Mouse (Mus musculus) midbrain, embryonic 13.5 days (tissue): Measurements from ENCODE around the gene 9530068E07Rik. TPM values are rescaled to one million over a fixed set of nuclear protein-coding genes. Genes with fewer than 3 reads are reported as not detected.

Experiments used
- ATAC-seq: fragments of 200-750 bp; cut with Nextera tagmentation; 2 replicates; pipeline ENCODE4 v1.8.0; 2017; ENCODE audit warnings: mild to moderate bottlenecking, moderate TSS enrichment, moderate library complexity
- H3K27ac ChIP-seq: fragments of 300-500 bp; sonication (generic); 2 replicates; pipeline ENCODE4 v1.5.1; 2015; ENCODE audit warnings: inconsistent platforms, mild to moderate bottlenecking, moderate library complexity
- H3K27me3 ChIP-seq: fragments of 300-500 bp; sonication (generic); 2 replicates; pipeline ENCODE4 v1.6.1; 2015; ENCODE audit warnings: mild to moderate bottlenecking, inconsistent platforms
- H3K36me3 ChIP-seq: fragments of 300-500 bp; sonication (generic); 2 replicates; pipeline ENCODE4 v1.6.1; 2015; ENCODE audit warnings: mild to moderate bottlenecking, inconsistent platforms
- H3K4me1 ChIP-seq: fragments of 300-500 bp; sonication (generic); replicated peaks from 2 replicates; pipeline ENCODE4 v1.6.1; 2015; ENCODE audit warnings: inconsistent platforms
- H3K4me2 ChIP-seq: fragments of 300-500 bp; sonication (generic); replicated peaks from 2 replicates; pipeline ENCODE4 v1.6.1; 2015; ENCODE audit warnings: moderate library complexity, mild to moderate bottlenecking, inconsistent platforms
- H3K4me3 ChIP-seq: fragments of 300-500 bp; sonication (generic); replicated peaks from 2 replicates; pipeline ENCODE4 v1.5.1; 2015; ENCODE audit warnings: mild to moderate bottlenecking, inconsistent platforms
- H3K9ac ChIP-seq: fragments of 300-500 bp; sonication (generic); replicated peaks from 2 replicates; pipeline ENCODE4 v1.6.1; 2015; ENCODE audit warnings: mild to moderate bottlenecking, inconsistent platforms
- H3K9me3 ChIP-seq: fragments of 300-500 bp; sonication (generic); 2 replicates; pipeline ENCODE4 v1.6.1; 2016; ENCODE audit warnings: mild to moderate bottlenecking, inconsistent platforms
- WGBS: fragments of 180-500 bp; shearing (Covaris S2); methylation state at CpG from one replicate; pipeline ENCODE4 v1.1.7; 2015; 5-methylcytosine and 5-hydroxymethylcytosine counted together
- polyA plus RNA-seq: library from polyadenylated mRNA; unstranded; fragments of >200 nt; fragmentation: Nextera tagmentation; extraction: Ambion mirVana; gene quantifications from 2 replicates; pipeline ENCODE4 v1.2.1, GENCODE M21; 2015

9530068E07Rik gene
- polyA plus RNA-seq, 1 experiment from 2014 or later: 131 TPM

DNA sequence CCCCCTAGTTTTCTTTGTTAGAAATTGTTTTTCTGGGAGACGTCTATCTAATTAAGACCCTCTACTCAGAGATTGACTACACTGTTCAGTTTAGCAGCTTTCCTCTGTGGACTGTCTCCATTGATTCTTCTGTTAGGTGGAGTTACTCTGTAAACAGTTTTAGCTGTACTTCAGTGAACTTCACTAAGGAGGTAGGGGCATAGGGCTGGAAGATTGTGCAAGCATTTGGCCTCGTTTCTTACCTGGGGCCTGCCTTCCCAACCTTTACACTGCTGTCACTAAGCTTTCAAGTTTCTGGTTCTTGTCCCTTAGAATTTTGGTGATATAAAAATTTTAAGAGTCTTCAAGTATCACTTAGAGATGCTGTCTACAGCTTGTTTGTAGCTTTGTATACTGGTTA, 5.2 kb downstream of the 9530068E07Rik start:
- Histone ChIP-seq H3K27ac (no peak overlapping the region), H3K4me2 (no peak overlapping the region), H3K9me3 (no peaks in the 10 kb centered on the region), H3K9ac (no peak overlapping the region), H3K4me3 (no peak overlapping the region), H3K27me3 (no peaks in the 10 kb centered on the region), H3K4me1 (peaks cover 30% of the 10 kb centered on the region), H3K36me3 (peaks cover 42% of the 10 kb centered on the region)
- ATAC-seq: no peak
- WGBS: 82% methylated on average over 2 of the region's 2 CpGs

DNA sequence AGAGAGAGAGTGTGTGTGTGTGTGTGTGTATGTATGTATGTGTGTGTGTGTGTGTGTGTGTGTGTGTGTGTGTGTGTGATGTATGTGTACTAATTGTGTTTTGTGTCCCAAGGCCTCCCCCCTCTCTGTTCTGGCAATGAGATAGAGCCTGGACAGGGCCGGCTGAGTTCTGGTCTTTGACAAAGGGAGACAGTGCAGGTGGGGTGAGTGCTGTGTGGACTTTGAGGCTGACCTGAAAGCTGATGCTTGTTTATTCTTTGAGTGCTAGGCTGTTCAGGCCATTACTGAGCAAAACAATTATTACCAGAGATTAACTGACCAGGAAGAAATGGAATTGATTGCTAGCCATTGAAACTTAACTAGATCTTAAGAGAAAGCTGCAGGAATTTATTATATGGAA, 6.3 kb downstream of the 9530068E07Rik start:
- Histone ChIP-seq H3K36me3 (peaks cover 52% of the 10 kb centered on the region), H3K4me1 (peaks cover 22% of the 10 kb centered on the region), H3K4me3 (no peak overlapping the region), H3K27ac (no peak overlapping the region), H3K27me3 (no peaks in the 10 kb centered on the region), H3K9ac (no peak overlapping the region), H3K4me2 (no peak overlapping the region), H3K9me3 (no peaks in the 10 kb centered on the region)
- ATAC-seq: no peak
- WGBS: 50% methylated on average over 1 of the region's 1 CpGs

DNA sequence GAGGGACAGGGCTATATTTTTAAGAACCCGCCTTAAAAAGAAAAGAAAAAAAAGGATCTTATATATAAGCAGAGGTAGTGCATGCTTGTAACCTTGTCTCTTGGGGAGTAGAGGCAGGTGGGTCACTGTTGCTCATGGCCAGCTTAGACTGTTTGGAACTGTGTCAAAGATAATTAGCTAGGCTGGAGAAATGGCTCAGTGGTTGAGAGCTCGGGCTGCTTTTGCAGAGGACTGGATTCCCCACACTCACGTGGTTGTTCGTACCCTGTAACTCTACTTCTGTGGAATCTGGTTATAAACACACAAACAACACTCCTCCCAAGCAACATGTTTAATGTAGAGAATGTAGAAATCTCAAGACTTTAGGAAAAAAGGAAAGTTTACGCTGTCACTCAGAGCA, 8.0 kb downstream of the 9530068E07Rik start:
- Histone ChIP-seq H3K27ac (no peak overlapping the region), H3K4me3 (no peak overlapping the region), H3K4me2 (no peak overlapping the region), H3K27me3 (no peaks in the 10 kb centered on the region), H3K9me3 (no peaks in the 10 kb centered on the region), H3K9ac (no peak overlapping the region), H3K36me3 (peaks cover 62% of the 10 kb centered on the region), H3K4me1 (peaks cover 7% of the 10 kb centered on the region; the same call in 1 of the 2 replicates)
- ATAC-seq: no peak
- 91% methylated on average over 5 of the region's 5 CpGs for WGBS

DNA sequence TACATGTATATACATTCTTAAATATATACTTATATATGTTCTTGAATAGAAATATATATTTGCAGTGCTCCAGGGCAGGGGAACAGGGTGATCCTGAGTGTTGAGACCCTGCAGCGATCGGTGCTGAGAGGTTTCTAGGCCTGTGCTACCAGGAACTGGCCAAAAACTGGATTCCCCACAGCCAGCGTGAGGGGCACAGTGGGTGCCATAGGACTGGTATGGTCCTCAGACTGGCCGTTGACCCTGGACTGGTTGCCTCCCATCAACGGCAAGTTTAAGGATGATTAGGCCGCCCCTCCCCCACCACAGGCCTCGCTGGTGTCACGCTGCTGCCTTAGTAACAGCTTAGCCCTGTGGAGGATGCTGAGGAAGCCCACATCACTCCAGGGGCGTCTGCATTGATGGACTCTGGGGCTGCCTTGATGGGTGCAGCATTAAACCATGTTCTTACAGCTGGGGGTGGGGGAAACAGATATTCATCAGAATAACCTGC, 9.0 kb downstream of the 9530068E07Rik start:
- Histone ChIP-seq H3K9me3 (no peaks in the 10 kb centered on the region), H3K4me3 (no peak overlapping the region), H3K4me2 (no peak overlapping the region), H3K27ac (no peak overlapping the region), H3K27me3 (no peaks in the 10 kb centered on the region), H3K9ac (no peak overlapping the region), H3K36me3 (peaks cover 62% of the 10 kb centered on the region), H3K4me1 (0 out of 2 replicates have a peak, but pooled peaks cover 3% of the 10 kb centered on the region)
- peak; percentile 17; the same call in 1 of the 2 replicates for ATAC-seq
- 66% methylated on average over 9 of the region's 9 CpGs for WGBS

DNA sequence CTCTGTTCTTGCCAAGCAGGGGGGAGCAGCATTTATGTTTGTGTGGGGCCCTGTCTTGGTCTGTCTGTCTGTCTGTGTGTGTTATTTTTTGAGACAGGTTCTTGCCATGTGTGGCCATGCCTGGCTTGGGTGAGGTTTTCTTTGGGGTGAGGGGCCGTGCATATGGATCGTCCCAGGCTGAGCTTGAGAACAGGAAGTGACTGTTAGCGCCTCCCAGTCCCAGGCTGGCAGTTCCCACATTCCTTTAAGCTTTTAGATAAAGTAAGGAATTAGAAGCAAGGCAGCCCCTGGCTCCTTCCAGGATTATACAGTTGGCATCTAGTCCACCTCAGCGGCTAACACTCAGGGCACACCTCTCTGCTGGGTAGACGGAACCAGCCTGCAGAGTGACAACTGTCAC, 13.1 kb downstream of the 9530068E07Rik start:
- H3K9ac ChIP-seq: no peak overlapping the region
- peaks cover 66% of the 10 kb centered on the region for H3K36me3 ChIP-seq

DNA sequence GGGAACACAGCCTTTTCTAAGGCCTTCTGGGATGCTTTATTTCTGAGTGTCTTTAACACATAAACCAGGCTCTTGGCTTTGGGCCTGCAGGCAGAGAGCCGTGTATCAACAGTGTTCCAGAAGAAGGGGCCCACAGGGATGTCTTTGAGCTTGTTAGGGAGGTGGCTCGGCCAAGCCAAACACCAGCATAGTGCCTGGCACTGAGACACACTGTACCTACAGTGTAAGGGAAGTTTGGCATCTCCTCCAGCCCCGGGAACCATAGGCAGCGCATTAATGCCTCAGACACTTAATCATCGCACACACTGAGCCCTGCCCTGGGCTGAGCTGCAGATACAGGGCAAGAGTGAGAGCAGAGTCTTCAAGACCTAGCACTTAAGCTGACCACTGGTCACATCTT, 22.1 kb downstream of the 9530068E07Rik start:
- no peaks in the 10 kb centered on the region for H3K9me3 ChIP-seq
- H3K9ac ChIP-seq: no peak overlapping the region
- no peaks in the 10 kb centered on the region for H3K36me3 ChIP-seq
- H3K4me1 ChIP-seq: no peaks in the 10 kb centered on the region
- no peak overlapping the region for H3K4me3 ChIP-seq
- H3K27ac ChIP-seq: no peak overlapping the region
- no peak for ATAC-seq
- 84% methylated on average over 5 of the region's 5 CpGs for WGBS
- no peaks in the 10 kb centered on the region for H3K27me3 ChIP-seq
- no peak overlapping the region for H3K4me2 ChIP-seq

More for the DNA sequence above, 13.1 kb downstream of the 9530068E07Rik start:
- no peak overlapping the region for H3K4me3 ChIP-seq
- H3K27me3 ChIP-seq: no peaks in the 10 kb centered on the region
- 0 out of 2 replicates have a peak, but pooled peaks cover 3% of the 10 kb centered on the region for H3K4me1 ChIP-seq
- ATAC-seq: no peak
- H3K9me3 ChIP-seq: no peaks in the 10 kb centered on the region
- 82% methylated on average over 5 of the region's 5 CpGs for WGBS
- no peak overlapping the region for H3K4me2 ChIP-seq
- H3K27ac ChIP-seq: no peak overlapping the region

DNA sequence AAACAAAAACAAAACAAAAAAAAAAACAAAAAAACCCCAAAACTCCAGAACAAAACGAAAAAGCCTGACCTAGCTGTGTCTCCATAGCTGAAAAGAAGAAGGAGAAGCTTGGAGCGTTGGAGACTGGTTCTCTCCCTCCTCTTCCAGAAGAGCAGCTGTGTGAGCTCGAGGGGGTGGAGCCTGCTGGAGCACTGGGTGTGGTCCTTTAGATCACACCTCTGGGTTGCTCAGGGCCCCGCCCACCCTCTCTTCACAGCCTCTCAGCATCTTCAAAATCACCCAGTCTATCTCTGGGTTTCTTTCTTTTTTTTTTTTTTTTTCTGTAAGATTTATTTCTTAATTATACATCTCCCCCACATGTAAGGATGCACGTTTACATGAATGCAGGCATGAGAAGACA, 23.0 kb downstream of the 9530068E07Rik start:
- ATAC-seq: no peak
- Histone ChIP-seq H3K36me3 (no peaks in the 10 kb centered on the region), H3K9ac (no peak overlapping the region), H3K4me3 (no peak overlapping the region), H3K27me3 (no peaks in the 10 kb centered on the region), H3K4me2 (no peak overlapping the region), H3K4me1 (no peaks in the 10 kb centered on the region), H3K27ac (no peak overlapping the region), H3K9me3 (no peaks in the 10 kb centered on the region)
- 49% methylated on average over 5 of the region's 5 CpGs for WGBS

DNA sequence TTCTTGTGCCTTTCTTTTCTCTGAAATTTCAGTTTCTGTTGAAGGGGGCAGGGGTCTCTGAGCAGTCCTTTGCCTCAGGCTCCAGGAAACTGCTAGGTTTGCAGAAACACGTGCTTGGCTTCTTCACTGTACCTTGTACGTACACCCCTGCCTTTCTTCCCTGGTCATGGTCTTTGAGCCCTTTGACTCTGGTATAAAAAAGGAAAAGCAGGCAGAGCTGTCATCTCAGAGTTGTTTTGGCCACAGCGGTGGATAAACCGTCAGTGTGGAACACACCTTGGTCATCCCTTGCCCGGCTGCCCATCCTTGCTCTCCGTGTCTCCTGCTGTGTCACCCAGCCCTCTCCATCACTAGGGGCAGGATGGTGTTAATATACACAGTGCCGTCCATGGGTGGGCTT, 23.6 kb downstream of the 9530068E07Rik start:
- Histone ChIP-seq H3K36me3 (no peaks in the 10 kb centered on the region), H3K4me2 (no peak overlapping the region), H3K4me1 (no peaks in the 10 kb centered on the region), H3K27ac (no peak overlapping the region), H3K9me3 (no peaks in the 10 kb centered on the region), H3K27me3 (no peaks in the 10 kb centered on the region), H3K4me3 (no peak overlapping the region), H3K9ac (no peak overlapping the region)
- no peak for ATAC-seq
- 81% methylated on average over 7 of the region's 7 CpGs for WGBS

DNA sequence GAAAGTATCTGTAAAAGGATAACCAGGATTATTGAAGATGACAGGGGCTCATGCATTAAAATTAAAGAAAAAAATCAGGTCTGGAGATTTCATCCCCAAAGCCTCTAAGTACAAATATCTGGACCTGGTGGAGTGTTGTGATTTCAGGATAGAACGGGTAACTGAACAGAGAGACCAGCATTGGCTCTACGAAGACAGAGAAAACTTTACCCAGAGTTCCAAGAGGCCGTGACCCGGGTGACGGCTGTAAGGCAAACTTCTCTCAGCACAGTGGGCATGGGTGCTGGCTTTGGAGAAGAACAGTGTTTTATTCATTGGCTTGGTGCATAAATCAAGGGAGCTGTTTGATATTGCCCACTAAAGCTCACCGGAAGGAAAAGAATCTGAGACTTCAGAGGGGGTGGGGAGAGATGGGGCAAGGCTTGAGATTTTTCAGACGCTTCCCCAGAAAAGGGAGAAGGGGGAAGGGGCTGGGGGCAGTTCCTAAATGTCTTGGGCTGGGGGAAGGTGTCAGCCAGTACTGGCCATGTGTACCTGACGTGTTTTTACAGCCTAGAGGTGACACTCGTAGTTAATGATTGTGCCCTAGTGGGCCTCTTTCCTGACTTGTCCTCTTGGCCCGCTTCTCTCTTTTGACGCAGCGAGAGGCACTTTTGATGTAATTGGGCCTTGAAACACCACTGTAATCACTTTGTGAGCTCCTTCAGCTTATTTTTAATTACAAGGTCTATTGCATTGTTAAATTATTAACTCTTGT, 24.2 kb downstream of the 9530068E07Rik start:
- no peak overlapping the region for H3K4me2 ChIP-seq
- H3K36me3 ChIP-seq: no peaks in the 10 kb centered on the region
- no peak overlapping the region for H3K4me3 ChIP-seq
- H3K27ac ChIP-seq: no peak overlapping the region
- no peaks in the 10 kb centered on the region for H3K9me3 ChIP-seq
- no peaks in the 10 kb centered on the region for H3K27me3 ChIP-seq
- H3K4me1 ChIP-seq: no peaks in the 10 kb centered on the region
- no peak for ATAC-seq
- H3K9ac ChIP-seq: no peak overlapping the region
- WGBS: 79% methylated on average over 12 of the region's 12 CpGs

DNA sequence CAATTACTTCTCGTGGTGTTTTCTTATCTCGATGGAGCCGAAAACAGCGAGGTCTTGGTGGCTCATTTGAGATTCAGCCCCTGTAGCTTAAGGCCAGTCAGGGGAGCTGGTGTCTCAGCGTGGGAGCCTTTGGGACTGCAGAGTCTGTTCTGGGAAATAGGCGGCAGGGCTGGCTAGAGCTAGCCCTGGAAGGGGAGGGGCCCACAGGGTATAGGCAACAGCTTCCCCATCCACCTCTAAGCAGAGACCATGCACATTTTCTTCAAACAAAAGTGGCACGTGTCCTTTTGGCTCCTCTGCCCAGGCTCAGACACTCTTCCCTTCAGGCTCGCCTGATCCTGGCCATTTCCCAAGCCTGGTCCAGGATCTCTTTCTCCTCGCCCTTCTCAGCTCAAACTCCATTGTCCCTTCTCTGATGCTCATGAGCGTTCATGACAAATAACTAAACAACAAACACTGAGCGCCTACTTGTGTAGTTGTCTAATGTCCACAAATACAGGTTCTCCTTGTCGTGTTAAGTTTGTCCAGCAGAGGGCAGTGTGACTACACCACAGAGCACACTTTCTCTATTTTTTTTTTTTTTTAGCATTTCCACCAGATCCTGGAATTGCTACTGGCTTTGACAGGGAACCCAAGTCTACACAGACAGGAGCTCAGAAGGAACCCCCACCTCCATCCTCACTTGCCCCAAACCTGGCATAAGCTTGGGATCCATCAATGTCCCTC, 25.0 kb downstream of the 9530068E07Rik start:
- Histone ChIP-seq H3K27ac (no peak overlapping the region), H3K9me3 (no peaks in the 10 kb centered on the region), H3K4me1 (no peaks in the 10 kb centered on the region), H3K36me3 (no peaks in the 10 kb centered on the region), H3K4me2 (no peak overlapping the region), H3K4me3 (no peak overlapping the region), H3K27me3 (no peaks in the 10 kb centered on the region), H3K9ac (no peak overlapping the region)
- 40% methylated on average over 12 of the region's 12 CpGs for WGBS
- peak; percentile 56; the same call in 1 of the 2 replicates for ATAC-seq

DNA sequence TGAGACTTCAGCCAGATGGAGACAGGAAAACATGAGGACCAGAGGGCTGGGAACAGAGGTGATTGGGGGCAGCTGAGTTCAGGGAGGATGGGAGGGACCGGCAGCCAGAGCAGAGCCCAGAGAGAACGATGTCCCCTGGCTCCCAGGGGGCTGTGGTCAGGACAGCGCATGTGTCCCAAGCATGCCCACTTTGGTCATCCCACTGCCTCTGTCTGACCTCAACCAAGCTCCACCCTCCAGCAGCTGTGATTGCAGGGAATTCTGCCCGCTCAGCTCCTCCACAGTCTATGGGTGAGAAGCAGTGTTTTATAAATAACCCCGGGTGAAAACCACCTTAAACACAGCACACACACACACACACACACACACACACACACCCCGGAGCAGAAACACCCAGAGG, 33.2 kb downstream of the 9530068E07Rik start:
- Histone ChIP-seq H3K4me1 (no peaks in the 10 kb centered on the region), H3K9ac (no peak overlapping the region), H3K4me2 (no peak overlapping the region), H3K9me3 (0 out of 2 replicates have a peak, but pooled peaks cover 4% of the 10 kb centered on the region), H3K27ac (no peak overlapping the region), H3K4me3 (no peak overlapping the region), H3K27me3 (no peaks in the 10 kb centered on the region), H3K36me3 (no peaks in the 10 kb centered on the region)
- ATAC-seq: no peak
- 82% methylated on average over 6 of the region's 6 CpGs for WGBS

DNA sequence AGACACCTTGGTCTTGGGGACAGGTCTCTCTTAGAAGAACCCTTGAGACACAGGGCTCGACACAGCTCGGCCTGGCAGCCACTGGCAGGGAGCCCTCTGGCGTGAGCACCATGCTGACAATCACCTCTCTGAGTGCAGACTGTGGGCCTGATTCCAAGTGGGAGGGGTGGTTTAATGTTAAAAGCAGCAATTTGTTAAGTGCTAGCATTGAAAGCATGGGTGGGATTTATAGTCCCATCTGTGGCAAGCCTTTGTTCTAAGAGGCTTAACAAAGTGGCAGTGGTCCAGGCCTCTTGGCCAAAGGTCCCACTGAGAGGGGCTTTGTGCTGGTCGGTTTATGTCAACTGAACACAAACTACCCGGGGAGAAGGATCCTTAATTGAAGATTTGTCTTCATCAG, 35.4 kb downstream of the 9530068E07Rik start:
- Histone ChIP-seq H3K4me2 (no peak overlapping the region), H3K4me3 (no peak overlapping the region), H3K27me3 (no peaks in the 10 kb centered on the region), H3K9me3 (0 out of 2 replicates have a peak, but pooled peaks cover 4% of the 10 kb centered on the region), H3K36me3 (no peaks in the 10 kb centered on the region), H3K27ac (no peak overlapping the region), H3K9ac (no peak overlapping the region), H3K4me1 (no peaks in the 10 kb centered on the region)
- WGBS: 54% methylated on average over 5 of the region's 5 CpGs
- ATAC-seq: no peak
